Mouse (Mus musculus) lung, postnatal 4 days (tissue): Measurements from ENCODE around the gene B430306N03Rik.
"Not testable (repeated sequence)": the region's sequence is repeated elsewhere in the genome, so short reads cannot be mapped to it uniquely, and the experiment has no call there.

Experiments
- DNase-seq, 2 experiments: peaks; one replicate each; pipeline ENCODE4 v3.0.0; 2021

The B430306N03Rik gene

DNA sequence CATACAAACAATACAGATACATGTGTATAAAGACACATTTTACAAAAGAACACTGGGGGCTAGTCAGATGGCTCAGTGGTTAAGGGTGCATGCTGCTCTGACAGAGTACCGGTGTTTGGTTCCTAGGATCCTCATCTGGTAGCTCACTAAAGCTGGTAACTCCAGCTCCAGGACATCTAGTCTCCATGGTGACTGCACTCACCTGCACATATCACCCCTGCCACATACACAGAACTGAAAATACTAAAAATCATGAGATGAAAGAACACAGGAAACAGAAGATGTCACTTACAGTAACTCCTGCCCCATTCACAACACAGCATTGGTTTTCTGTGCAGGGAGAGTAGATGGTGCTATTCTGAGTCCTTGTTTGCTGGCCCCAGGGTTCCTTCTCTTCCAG, 2.7 kb downstream of the B430306N03Rik start:
- DNase-seq: no peak

DNA sequence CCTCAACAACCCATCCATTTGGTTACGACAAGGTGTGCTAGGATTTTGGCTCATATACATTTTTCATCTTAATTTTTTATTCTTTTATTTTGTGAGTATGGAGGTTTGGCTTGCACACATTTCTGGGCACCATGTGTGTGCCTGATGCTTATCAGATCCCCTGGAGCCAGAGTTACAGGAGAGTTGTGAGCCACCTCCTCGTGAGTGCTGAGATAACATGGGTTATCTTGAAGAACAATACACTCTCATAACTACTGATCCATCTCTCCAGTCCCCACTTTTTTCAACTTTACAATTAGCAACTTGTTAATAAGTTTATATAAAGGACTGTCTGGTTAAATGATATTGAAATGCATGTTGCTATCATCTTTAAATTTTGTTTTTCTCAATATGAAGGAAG, 5.3 kb downstream of the B430306N03Rik start:
- no peak for DNase-seq

- no peak for DNase-seq
Observed at GRCm38 (mm10) chr17:48323236-48323635, 7.3 kb downstream of the B430306N03Rik start.

DNA sequence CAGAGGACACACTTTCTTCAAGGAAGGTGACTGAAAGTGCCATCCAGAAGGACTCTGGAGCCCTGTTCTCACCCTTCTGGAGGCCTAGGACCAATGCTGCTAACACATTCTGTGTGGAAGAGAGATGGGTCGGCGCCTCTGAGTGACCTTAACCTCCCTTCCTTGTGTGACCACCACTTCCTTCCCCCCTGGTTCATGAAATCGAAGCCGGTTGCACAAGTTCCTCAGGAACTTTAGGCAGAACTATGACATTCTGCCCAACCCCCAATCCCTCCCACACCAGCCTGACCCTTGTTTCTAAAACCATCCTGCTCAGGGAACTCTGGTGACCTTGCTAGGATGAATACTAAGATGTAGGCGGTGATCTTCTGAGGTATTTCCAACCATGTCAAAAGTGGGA, 8.3 kb downstream of the B430306N03Rik start:
- DNase-seq: peak; percentile 41 to 57

GRCm38 (mm10) chr17:48325093-48325492, 9.2 kb downstream of the B430306N03Rik start:
- DNase-seq: no peak

DNA sequence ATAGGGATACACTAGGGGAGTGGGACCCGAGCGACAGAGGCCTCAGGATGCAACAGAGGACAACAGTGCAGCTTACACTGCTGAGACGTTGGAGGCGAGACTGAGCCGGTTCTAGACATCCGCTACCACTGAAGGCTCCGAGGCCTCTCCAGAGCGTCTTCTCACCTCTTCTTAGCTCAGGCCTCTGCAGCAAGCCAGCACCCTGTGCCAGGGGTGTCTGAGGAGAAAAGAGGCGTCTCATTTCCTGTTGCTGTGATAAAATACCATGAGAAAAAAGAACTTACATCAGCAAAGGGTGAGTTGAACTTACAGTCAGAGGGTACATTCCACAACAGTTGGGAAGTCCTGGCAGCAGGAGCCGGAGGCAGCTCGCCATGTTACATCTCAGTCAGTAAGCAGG, 9.7 kb downstream of the B430306N03Rik start:
- no peak for DNase-seq

DNA sequence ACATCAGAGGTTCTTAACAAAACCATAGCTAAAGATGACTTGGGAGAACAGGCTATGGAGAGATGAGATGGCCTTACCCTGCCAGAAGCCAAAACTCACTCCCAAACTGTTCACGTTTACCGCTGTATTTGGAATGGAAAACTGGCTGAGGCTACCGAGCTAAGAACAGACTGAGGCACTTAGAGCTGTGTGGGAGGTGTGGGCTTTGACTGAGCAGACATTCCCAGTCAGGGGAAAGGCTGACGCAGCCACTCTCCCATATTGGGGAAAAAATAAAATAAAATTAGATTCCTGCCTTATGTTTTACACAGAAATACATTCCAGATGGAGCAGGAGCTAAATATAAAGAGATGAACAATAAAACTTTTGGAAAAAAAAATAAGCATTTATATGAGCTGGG, 10.7 kb downstream of the B430306N03Rik start:
- no peak for DNase-seq

DNA sequence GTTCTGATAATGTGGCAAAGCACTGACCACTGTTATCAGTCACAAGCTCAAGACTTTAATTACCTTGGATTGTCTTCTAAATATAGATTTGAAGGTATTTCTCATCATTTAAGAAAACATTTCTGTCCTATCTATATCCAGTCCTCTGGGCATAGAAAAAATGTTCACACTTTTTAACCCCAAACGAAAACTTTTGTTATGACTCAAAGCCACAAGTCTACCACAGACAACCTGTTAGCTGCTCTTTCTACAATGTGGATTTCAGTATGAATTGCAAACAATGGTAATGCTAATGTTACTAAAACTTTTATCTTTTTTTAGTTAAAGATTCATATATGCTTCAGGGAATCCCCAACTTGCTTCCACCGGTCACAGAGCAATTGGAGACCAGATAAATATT, 16.6 kb downstream of the B430306N03Rik start:
- no peak for DNase-seq

DNA sequence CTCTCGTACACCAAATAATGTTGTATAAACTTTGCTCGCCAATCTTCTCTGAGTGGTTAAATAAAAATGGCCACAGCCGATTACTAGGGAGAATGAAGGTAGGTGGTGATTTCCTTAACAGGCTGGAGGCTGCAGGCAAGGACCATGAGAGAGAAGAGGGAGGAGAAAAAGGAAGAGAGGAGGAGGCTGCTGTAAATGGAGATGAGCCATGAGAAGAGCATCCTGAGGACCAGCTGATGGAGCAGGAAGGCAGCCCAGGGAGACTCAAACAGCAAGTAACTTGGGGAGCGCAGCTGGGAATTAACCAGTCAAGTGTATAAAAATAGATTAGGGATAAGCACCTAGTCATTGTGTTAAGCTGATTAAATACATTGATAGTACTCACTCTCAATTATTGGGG, 18.2 kb downstream of the B430306N03Rik start:
- no peak for DNase-seq

GRCm38 (mm10) chr17:48336857-48337256, 20.9 kb downstream of the B430306N03Rik start:
- peak; percentile 69 to 84 for DNase-seq

DNA sequence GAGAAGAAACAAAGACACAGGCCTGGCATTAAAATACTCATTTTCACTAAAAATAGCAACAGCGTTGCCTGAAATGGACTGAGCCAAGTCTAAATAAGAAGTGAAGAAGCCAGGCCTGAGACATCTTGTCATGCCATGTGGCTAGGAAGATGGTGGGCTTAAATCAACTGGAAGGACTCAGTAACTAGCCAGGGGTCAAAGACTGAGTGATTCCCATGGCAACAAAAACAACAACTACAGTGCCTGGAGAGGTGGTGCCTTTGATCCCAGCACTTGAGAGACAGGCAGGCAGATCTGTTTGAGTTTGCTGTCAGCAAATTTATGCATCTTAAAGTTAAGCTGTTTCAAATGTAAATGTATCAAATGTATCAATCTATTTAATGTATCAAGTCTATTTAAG, 24.3 kb downstream of the B430306N03Rik start:
- DNase-seq: no peak

GRCm38 (mm10) chr17:48341947-48342346, 26.0 kb downstream of the B430306N03Rik start:
- no peak for DNase-seq

GRCm38 (mm10) chr17:48343065-48343464, 27.1 kb downstream of the B430306N03Rik start:
- DNase-seq: no peak

GRCm38 (mm10) chr17:48345824-48346223, 29.9 kb downstream of the B430306N03Rik start:
- no peak for DNase-seq

DNA sequence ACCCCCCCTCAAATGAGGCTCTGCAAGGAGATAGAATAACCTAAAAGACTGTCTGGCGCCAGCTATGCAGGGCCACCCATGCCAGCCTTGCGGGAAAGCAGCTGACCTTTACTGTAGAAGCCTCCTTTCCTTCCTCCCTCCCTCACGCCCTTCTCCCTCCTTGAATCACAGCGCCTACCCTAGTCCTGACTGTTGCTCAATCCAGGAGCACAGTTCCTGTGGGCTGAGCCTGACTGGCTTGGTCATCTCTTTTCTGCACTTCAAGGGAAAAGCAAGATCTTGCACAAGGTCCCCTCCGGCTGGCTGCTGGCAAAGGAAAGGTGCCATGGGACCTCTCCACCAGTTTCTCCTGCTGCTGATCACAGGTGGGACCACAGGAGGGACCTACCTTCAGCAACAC, 30.3 kb downstream of the B430306N03Rik start, which contains the start of gene Trem2:
TSS of gene Trem2 (plus strand) at position 171 of the 400 bp plus-strand sequence.
- peak; percentile 30 to 36 for DNase-seq

GRCm38 (mm10) chr17:48346834-48347233, 30.9 kb downstream of the B430306N03Rik start:
- no peak for DNase-seq

GRCm38 (mm10) chr17:48347287-48347686, 31.3 kb downstream of the B430306N03Rik start:
- no peak for DNase-seq

DNA sequence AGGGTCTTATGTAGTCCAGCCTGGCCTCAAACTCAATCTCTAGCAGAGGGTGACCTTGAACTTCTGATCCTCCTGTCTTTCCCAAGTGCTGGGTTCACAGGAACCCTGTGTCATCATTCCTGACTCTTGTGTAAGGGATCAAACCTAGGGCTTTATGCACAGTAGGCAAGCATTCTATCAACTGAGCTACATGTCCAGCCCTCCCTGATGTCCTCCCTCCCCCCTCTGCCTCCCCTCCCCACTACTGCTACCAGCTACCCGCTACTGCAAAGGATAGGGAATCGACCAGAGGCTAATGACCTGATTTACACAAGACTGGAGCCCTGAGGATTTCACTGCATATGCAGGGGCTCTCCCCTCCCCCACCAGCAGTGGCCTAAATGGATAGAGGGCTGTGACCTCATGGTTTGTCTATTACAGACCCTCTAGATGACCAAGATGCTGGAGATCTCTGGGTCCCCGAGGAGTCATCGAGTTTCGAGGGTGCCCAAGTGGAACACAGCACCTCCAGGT, 34.8 kb downstream of the B430306N03Rik start:
- no peak for DNase-seq

- not testable (repeated sequence) for DNase-seq
Observed at GRCm38 (mm10) chr17:48352976-48353375, 37.0 kb downstream of the B430306N03Rik start.

GRCm38 (mm10) chr17:48355822-48356221, 39.9 kb downstream of the B430306N03Rik start:
- DNase-seq: no peak

DNA sequence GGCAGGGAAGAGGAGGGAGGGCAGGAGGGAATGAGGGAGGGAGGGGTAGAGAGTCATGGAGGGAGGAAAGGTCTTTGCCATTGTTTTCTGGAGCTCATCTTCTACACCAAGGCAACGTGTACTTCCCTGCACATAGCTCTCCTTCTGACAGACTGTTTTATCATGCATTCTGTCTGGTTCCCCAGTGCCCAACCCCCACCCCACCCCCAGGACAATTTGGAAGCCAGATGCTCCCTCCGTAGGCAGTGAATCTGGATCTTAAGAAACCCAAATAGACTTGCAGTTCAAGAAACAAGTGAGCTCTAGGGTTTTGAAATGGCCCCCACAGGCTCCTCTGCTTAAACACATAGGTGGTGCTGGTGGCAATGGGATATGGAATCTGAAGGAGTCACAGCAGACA, 42.0 kb downstream of the B430306N03Rik start:
- no peak for DNase-seq

DNA sequence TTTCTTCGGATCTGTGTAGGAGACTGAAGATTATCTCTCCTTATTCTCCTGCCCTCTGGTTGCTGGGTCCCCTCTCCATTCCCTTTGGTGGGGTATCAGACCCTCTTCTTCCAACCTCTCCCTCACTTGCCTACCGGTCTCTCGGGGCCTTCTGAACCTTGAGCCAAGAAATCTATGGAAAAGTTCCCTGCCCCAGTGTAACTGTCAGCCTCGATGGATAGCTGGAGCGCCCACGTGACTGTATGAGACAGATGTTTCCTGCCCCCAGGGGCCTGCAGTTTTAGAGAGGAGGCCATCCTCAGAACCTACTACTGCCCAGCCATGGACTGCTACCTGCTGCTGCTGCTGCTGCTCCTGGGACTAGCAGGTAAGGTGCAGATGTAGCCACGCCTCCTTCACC, 43.7 kb downstream of the B430306N03Rik start, which contains the start of gene Treml1:
TSS of gene Treml1 (plus strand) at position 301 of the 400 bp plus-strand sequence.
- DNase-seq: no peak

DNA sequence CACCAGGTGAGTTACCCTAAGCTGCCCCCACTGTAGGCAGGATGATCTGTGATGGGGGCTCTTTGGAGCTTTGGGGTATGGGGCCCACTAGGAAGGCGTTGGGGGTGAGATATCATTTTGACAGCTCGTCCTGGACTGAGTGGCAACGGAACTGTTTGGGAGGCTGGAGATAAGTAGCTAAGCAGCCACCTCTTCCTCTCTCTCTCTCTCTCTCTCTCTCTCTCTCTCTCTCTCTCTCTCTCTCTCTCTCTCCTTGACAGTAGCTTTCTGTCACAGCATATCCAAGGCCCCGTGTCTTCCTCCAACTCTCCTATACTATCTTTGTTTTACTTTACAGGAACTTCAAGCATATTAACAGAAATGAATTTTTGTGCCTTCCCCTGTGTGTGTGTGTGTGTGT, 44.5 kb downstream of the B430306N03Rik start:
- no peak for DNase-seq

DNA sequence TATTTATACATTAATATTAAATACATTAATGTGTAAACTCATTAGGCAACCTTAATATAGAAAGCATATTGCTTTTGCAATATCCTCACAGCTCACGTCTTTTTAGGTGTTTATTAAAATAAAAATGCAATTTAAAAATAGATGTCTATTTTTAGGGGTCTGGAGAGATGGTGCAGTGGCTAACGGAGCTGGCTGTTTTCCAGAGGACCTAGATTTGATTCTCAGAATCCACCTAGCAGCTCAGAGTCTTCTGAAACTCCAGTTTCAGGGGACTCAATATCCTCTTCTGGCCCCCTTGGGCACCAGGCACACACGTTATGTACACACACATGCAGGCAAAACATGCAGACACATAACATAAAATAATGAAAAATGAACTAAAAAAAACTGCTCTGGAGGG, 46.4 kb downstream of the B430306N03Rik start:
- DNase-seq: no peak

GRCm38 (mm10) chr17:48362966-48363365, 47.0 kb downstream of the B430306N03Rik start:
- DNase-seq: peak; percentile 23 to 34
